Mouse (Mus musculus): Measurements from ENCODE around the gene Sytl3. TPM values are rescaled to one million over a fixed set of nuclear protein-coding genes. Genes with fewer than 3 reads are reported as not detected.
"Not testable (repeated sequence)": the region's sequence is repeated elsewhere in the genome, so short reads cannot be mapped to it uniquely, and the experiment has no call there.

Sytl3 gene
- 0.18 and 0.20 TPM in 2 replicates for total RNA-seq (2014; rRNA removed)
- polyA plus RNA-seq (2012; rRNA removed): 0.11 TPM in 1 of 2 replicates, not detected in the other

DNA sequence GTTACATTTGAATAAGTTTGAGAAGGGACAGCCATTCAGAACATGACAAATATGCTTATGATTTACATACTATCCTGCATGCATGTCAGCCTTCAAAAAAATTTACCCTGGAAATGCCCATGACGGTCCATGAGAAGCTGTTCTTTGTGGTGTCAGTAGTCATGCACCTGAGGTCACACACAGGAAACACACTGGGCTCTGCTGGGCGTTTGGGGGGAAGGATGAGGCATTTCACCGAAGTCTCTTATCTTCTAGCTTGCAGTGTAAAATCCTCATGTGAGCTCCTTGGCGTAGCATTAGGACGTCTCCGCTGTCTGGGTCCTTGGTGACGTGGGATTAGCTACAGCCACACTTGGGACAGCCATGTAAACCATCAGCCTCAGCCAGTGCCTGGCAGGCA is at the start of gene Sytl3:
Gene Sytl3, plus strand, starts transcription at position 293 of the 400 bp plus-strand sequence.
- H3K27me3 ChIP-seq (ENCODE audit: control insufficient read depth, insufficient read depth, low read length); H3K27ac ChIP-seq (replicated peaks; ENCODE audit: insufficient read depth, low read depth, low read length); H3K9ac ChIP-seq (ENCODE audit: low read depth, low read length); H3K4me3 ChIP-seq (ENCODE audit: insufficient read depth, low read depth, low read length); DNase-seq (ENCODE audit: extremely low read depth, low read depth, low spot score); H3K4me1 ChIP-seq (ENCODE audit: control insufficient read depth, insufficient read depth, low read length); H3K79me2 ChIP-seq (ENCODE audit: control insufficient read depth, insufficient read depth, low read length); H3K36me3 ChIP-seq (ENCODE audit: control insufficient read depth, insufficient read depth, low read length): not testable (repeated sequence)
- 81% methylated on average over 4 of the region's 7 CpGs for WGBS

DNA sequence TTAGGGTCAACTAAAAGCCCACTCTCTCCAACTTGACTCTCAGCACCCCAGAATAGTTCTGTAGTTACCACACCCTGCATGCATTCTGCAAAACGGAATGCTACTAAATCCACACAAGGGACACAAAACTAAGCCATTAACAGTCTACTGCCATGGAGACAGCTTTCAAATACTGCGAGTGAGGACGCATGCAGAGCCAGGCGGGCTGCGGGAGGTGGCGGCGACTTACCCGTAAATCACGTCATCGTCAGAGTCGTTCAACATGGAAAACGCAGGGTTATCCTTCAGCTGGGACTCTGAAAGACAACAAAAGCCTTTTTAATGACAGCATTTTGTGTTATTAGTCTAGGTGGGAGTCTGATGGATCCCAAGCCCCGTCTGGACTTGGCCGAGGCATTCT is 45.4 kb upstream of the Sytl3 start:
- H3K9ac ChIP-seq (ENCODE audit: low read depth, low read length); H3K27ac ChIP-seq (replicated peaks; ENCODE audit: insufficient read depth, low read depth, low read length); H3K27me3 ChIP-seq (ENCODE audit: control insufficient read depth, insufficient read depth, low read length); H3K4me1 ChIP-seq (ENCODE audit: control insufficient read depth, insufficient read depth, low read length); H3K4me3 ChIP-seq (ENCODE audit: insufficient read depth, low read depth, low read length); DNase-seq (ENCODE audit: extremely low read depth, low read depth, low spot score); H3K79me2 ChIP-seq (ENCODE audit: control insufficient read depth, insufficient read depth, low read length); H3K36me3 ChIP-seq (ENCODE audit: control insufficient read depth, insufficient read depth, low read length): not testable (repeated sequence)
- WGBS: 94% methylated on average over 12 of the region's 14 CpGs

DNA sequence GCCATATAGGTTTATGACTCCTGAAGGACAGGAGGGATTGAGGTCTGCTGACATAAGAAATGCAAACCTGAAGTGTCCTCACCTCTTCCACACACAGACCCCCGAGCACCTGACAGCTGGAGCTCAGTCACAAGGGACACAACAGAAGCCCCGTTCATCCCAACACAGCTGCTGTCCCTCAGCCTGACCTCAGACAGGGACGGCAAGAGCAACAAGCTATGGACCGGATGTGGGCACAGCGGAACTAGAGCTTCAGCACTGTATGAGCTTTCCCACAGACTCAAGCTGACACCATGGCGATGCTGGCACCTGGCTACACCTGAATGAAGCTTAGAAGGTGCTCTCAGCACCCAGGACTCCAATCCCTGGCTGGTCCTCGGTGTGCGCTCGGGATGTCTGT is 44.6 kb upstream of the Sytl3 start:
- not testable (repeated sequence) for DNase-seq (ENCODE audit: extremely low read depth, low read depth, low spot score); H3K27me3 ChIP-seq (ENCODE audit: control insufficient read depth, insufficient read depth, low read length); H3K4me1 ChIP-seq (ENCODE audit: control insufficient read depth, insufficient read depth, low read length); H3K36me3 ChIP-seq (ENCODE audit: control insufficient read depth, insufficient read depth, low read length); H3K9ac ChIP-seq (ENCODE audit: low read depth, low read length); H3K27ac ChIP-seq (replicated peaks; ENCODE audit: insufficient read depth, low read depth, low read length); H3K4me3 ChIP-seq (ENCODE audit: insufficient read depth, low read depth, low read length); H3K79me2 ChIP-seq (ENCODE audit: control insufficient read depth, insufficient read depth, low read length)
- 89% methylated on average over 6 of the region's 9 CpGs for WGBS

DNA sequence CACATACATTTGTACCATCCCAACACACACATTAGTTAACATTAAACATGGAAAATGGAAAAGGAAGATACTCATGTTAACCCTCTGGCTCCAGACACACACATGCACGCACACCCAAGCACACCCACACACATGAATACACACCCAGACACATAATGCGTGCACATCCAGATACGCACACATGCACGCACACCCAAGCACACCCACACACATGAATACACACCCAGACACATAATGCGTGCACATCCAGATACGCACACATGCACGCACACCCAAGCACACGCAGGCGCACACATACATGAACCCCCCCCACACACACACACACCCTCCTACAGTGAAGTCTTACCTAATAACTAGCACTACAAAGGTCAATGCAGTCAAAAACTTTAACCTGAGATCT is 42.2 kb upstream of the Sytl3 start:
- H3K27ac ChIP-seq (replicated peaks; ENCODE audit: insufficient read depth, low read depth, low read length); DNase-seq (ENCODE audit: extremely low read depth, low read depth, low spot score); H3K27me3 ChIP-seq (ENCODE audit: control insufficient read depth, insufficient read depth, low read length); H3K36me3 ChIP-seq (ENCODE audit: control insufficient read depth, insufficient read depth, low read length); H3K9ac ChIP-seq (ENCODE audit: low read depth, low read length); H3K79me2 ChIP-seq (ENCODE audit: control insufficient read depth, insufficient read depth, low read length); H3K4me1 ChIP-seq (ENCODE audit: control insufficient read depth, insufficient read depth, low read length); H3K4me3 ChIP-seq (ENCODE audit: insufficient read depth, low read depth, low read length): not testable (repeated sequence)
- 95% methylated on average over 9 of the region's 9 CpGs for WGBS

DNA sequence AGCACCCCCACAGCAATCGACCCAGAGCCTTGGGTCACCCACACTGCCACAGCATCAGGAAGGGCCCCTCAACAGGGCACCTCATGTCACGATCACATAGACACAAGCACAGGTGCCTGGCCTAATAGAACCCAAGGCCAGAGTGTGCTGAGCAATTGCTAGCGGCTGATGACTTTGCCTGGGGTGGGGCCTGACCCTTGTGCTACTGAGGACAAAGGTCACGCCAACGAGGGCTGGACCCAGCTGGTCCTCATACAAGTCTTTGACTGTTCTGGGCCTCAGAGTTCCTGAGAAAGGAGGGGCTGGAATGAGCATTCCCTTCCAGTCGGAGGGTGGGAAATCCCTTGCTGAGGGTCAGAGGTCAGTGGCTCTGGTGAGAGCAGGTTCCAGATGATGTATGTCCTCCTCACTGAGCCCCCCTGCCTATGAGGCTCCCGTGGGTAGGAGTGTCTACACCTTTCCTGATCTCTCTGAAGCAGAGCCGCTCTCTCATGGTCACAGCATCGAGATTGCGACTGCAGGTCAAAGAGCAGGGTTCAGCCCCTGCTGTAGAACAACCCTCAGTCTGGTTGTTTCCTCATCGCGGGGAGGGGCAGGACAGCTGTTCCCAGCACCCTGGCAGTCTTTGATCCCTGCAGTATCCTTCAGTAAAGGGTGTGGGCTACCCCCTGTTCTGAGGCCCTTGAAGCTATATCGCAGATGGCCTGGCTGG is 41.0 kb upstream of the Sytl3 start:
- not testable (repeated sequence) for H3K4me1 ChIP-seq (ENCODE audit: control insufficient read depth, insufficient read depth, low read length); H3K9ac ChIP-seq (ENCODE audit: low read depth, low read length); DNase-seq (ENCODE audit: extremely low read depth, low read depth, low spot score); H3K79me2 ChIP-seq (ENCODE audit: control insufficient read depth, insufficient read depth, low read length); H3K27me3 ChIP-seq (ENCODE audit: control insufficient read depth, insufficient read depth, low read length); H3K36me3 ChIP-seq (ENCODE audit: control insufficient read depth, insufficient read depth, low read length); H3K27ac ChIP-seq (replicated peaks; ENCODE audit: insufficient read depth, low read depth, low read length); H3K4me3 ChIP-seq (ENCODE audit: insufficient read depth, low read depth, low read length)
- 32% methylated on average over 9 of the region's 13 CpGs for WGBS

DNA sequence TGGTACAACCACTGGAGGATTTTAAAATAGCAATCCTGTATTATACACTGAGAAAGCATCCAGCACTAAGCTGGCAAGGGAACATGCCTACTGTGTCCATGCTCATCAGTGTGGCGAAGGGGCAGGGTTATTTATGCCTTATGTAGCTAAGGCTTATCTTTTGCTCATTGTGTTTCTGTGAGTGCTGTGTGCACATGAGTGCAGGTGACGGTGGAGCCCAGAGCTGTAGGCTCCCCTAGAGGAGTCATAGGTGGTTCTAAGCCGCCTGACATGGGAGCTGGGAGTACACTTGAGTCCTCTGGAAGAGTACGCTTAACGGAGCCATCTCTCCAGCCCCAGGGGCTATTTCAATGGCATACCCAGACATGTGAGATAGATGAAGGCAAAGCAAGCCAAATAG is 39.6 kb upstream of the Sytl3 start:
- not testable (repeated sequence) for H3K4me1 ChIP-seq (ENCODE audit: control insufficient read depth, insufficient read depth, low read length); H3K9ac ChIP-seq (ENCODE audit: low read depth, low read length)
- WGBS: 95% methylated on average over 5 of the region's 5 CpGs

DNA sequence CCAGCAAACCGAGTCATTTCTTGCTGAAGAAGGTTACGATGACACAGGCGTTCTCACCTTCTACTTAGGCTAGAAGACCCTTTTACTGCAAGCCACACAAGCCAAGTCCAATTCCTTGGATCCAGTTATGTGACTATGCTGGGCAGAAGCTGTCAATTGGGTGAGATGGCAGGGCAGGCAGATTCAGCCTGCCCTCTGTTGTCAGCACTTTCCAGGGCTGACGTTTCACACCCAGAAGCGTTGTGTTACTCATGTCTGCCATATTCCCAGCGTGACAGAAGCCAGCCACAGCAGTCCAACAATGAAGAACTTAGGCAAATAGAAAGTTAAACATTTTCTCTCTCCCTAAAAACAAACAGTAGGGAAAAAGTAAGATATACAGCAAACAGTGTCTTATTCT is 38.9 kb upstream of the Sytl3 start:
- not testable (repeated sequence) for H3K36me3 ChIP-seq (ENCODE audit: control insufficient read depth, insufficient read depth, low read length); H3K27me3 ChIP-seq (ENCODE audit: control insufficient read depth, insufficient read depth, low read length); H3K4me3 ChIP-seq (ENCODE audit: insufficient read depth, low read depth, low read length); H3K4me1 ChIP-seq (ENCODE audit: control insufficient read depth, insufficient read depth, low read length); DNase-seq (ENCODE audit: extremely low read depth, low read depth, low spot score); H3K9ac ChIP-seq (ENCODE audit: low read depth, low read length); H3K27ac ChIP-seq (replicated peaks; ENCODE audit: insufficient read depth, low read depth, low read length); H3K79me2 ChIP-seq (ENCODE audit: control insufficient read depth, insufficient read depth, low read length)
- WGBS: 38% methylated on average over 5 of the region's 6 CpGs

More for the DNA sequence above, 39.6 kb upstream of the Sytl3 start:
- DNase-seq (ENCODE audit: extremely low read depth, low read depth, low spot score); H3K27ac ChIP-seq (replicated peaks; ENCODE audit: insufficient read depth, low read depth, low read length); H3K36me3 ChIP-seq (ENCODE audit: control insufficient read depth, insufficient read depth, low read length); H3K27me3 ChIP-seq (ENCODE audit: control insufficient read depth, insufficient read depth, low read length); H3K4me3 ChIP-seq (ENCODE audit: insufficient read depth, low read depth, low read length); H3K79me2 ChIP-seq (ENCODE audit: control insufficient read depth, insufficient read depth, low read length): not testable (repeated sequence)

DNA sequence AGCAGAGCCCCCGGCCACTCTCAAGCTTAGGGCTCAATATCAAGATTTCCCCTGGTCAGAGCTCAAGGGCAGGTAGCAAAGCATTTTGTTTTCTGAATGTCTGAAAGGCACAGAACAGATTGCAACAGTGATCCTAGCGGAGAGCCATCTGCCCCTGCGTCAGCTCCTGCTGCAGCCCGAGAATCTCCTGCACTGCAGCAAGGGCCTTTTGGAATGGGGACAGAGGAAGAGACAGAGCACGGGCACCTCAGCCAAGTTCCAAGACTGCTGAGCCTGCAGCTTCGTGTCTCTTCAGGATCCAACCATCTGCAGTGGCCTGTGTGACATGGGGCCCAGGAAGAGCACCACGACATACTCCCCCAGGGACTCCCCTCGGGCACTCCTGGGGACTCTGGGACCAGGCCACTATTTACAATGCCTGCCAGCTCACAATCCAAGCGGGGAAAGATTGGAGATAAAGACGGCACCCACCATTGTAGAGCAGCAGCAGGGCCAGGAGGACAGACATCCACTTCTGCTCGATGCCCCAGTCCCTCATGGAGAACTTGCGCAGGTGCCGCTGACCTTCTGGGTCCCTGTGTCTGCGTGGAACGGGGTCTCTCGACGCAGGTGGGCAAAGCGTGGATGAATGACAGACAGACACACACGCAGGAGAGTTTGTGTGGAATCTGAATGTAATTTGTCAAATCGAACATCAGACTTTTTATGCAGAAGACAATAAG is 38.0 kb upstream of the Sytl3 start:
- not testable (repeated sequence) for H3K27ac ChIP-seq (replicated peaks; ENCODE audit: insufficient read depth, low read depth, low read length); DNase-seq (ENCODE audit: extremely low read depth, low read depth, low spot score); H3K9ac ChIP-seq (ENCODE audit: low read depth, low read length); H3K36me3 ChIP-seq (ENCODE audit: control insufficient read depth, insufficient read depth, low read length); H3K4me1 ChIP-seq (ENCODE audit: control insufficient read depth, insufficient read depth, low read length); H3K4me3 ChIP-seq (ENCODE audit: insufficient read depth, low read depth, low read length); H3K27me3 ChIP-seq (ENCODE audit: control insufficient read depth, insufficient read depth, low read length); H3K79me2 ChIP-seq (ENCODE audit: control insufficient read depth, insufficient read depth, low read length)
- WGBS: 69% methylated on average over 18 of the region's 20 CpGs

DNA sequence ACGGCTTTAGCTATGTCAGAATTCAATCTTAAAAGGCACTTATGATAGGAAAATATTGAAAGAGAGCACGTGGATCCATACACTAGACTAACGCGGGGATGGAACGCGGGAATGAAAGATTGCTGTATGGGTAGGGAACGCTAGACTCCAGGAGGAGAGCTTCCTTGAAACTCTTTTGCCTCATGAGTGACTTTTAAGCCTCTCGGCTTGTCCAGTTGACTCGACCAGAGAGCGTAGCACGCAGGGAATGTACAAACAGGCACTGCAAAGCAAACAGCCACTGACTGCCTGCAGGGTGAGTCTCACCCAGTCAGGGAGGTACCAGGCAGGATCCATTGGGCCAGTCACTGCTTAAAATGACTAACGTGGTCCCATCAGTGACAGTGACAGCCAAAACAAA is 36.9 kb upstream of the Sytl3 start:
- not testable (repeated sequence) for H3K4me3 ChIP-seq (ENCODE audit: insufficient read depth, low read depth, low read length); H3K27ac ChIP-seq (replicated peaks; ENCODE audit: insufficient read depth, low read depth, low read length); DNase-seq (ENCODE audit: extremely low read depth, low read depth, low spot score); H3K27me3 ChIP-seq (ENCODE audit: control insufficient read depth, insufficient read depth, low read length); H3K9ac ChIP-seq (ENCODE audit: low read depth, low read length); H3K4me1 ChIP-seq (ENCODE audit: control insufficient read depth, insufficient read depth, low read length); H3K36me3 ChIP-seq (ENCODE audit: control insufficient read depth, insufficient read depth, low read length); H3K79me2 ChIP-seq (ENCODE audit: control insufficient read depth, insufficient read depth, low read length)
- 74% methylated on average over 11 of the region's 12 CpGs for whole genome bisulfite sequencing

All from liver, adult 2 months (tissue).